Mouse (Mus musculus): ENCODE results near the gene Cdx2. TPM values are rescaled to one million over a fixed set of nuclear protein-coding genes. Genes with fewer than 3 reads are reported as not detected.
A peak's percentile ranks its signal among the peaks of the same experiment; 100 is the strongest.

The Cdx2 gene
- polyA plus RNA-seq (2012; rRNA removed) (0.03 TPM in 1 of 2 replicates, not detected in the other), polyA plus RNA-seq (2014; fragmentation: Nextera tagmentation; extraction: Ambion mirVana) (not detected in 2 replicates)

- ATAC-seq (ENCODE audit: low FRiP score, low read depth) (no peak), DNase-seq (ENCODE audit: low spot score) (no peak)
- Histone ChIP-seq H3K4me3 (replicated peaks; ENCODE audit: low read length) (peak within 1 kb of the TSS; percentile 22), H3K4me2 (replicated peaks; ENCODE audit: low read depth, low read length, severe bottlenecking) (peak within 1 kb of the TSS; percentile 39), H3K27me3 (ENCODE audit: control insufficient read depth, insufficient read depth, low read length) (peaks cover 100% of the 10 kb centered on the region), H3K27ac (replicated peaks; ENCODE audit: low read depth, low read length) (no peak within 1 kb of the TSS), H3K36me3 (ENCODE audit: control insufficient read depth, insufficient read depth, low read length) (no peaks in the 10 kb centered on the region), H3K4me1 (ENCODE audit: control insufficient read depth, insufficient read depth, low read length) (peaks cover 8% of the 10 kb centered on the region), H3K9ac (ENCODE audit: low read depth, low read length, severe bottlenecking) (no peak within 1 kb of the TSS), H3K9me3 (ENCODE audit: control insufficient read depth, low read length) (no peaks in the 10 kb centered on the region)
- WGBS: under 1% methylated on average over 55 of the region's 63 CpGs
- no peak for TF ChIP-seq POLR2A (IDR thresholded peaks at IDR 0.05; ENCODE audit: borderline replicate concordance, extremely low read depth, insufficient read depth, insufficient read length)
These were observed at the start of gene Cdx2 for GRCm38 (mm10) chr5:147306638-147307397. Cdx2 (minus strand) TSS chr5:147307270.

DNA sequence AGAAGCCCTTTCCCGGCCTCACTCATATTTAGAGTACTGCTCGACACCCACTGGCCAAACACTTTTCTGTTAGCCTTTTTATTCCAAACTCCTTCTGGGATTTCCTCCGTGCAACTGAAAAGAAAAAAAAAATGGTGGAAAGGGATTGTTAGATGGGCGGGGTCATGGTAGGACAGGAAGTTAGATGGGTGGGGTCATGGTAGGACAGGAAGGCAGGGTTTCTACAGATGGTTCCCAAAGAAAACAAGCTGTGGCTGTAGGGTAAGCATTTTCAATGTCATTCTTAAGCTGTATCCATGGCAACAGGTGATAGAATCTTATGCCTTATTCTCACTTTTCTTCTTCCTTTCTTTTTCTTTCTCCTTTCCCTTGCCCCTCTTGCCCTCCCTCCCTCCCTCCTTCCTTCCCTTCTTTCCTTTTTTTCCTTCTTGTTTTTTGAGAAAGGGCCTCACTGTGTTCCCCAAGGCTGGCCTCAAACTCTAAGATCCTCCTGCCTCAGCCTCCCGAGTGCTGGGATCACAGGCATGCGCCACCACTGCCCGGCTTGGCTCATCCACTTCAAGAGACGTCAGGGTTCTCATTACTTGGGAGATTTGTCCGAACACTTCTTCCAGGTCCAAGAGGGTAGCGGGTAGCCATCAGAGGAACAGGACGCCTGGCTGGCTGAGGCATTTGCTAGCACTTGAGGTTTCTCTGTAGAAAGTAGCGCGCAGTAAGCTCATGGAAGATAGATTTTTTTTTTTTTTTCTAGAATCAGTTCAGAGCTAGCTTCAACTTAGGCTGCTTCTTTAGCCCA is 49.4 kb upstream of the Cdx2 start:
- H3K36me3 ChIP-seq (ENCODE audit: control insufficient read depth, insufficient read depth, low read length): no peaks in the 10 kb centered on the region
- DNase-seq (ENCODE audit: low spot score): no peak
- H3K9me3 ChIP-seq (ENCODE audit: control insufficient read depth, low read length): no peaks in the 10 kb centered on the region
- TF ChIP-seq POLR2A (IDR thresholded peaks at IDR 0.05; ENCODE audit: borderline replicate concordance, extremely low read depth, insufficient read depth, insufficient read length): no peak
- no peaks in the 10 kb centered on the region for H3K27me3 ChIP-seq (ENCODE audit: control insufficient read depth, insufficient read depth, low read length)
- H3K4me1 ChIP-seq (ENCODE audit: control insufficient read depth, insufficient read depth, low read length): no peaks in the 10 kb centered on the region
- no peak overlapping the region for H3K4me2 ChIP-seq (replicated peaks; ENCODE audit: low read depth, low read length, severe bottlenecking)
- no peak overlapping the region for H3K4me3 ChIP-seq (replicated peaks; ENCODE audit: low read length)
- WGBS: 94% methylated on average over 13 of the region's 13 CpGs
- ATAC-seq (ENCODE audit: low FRiP score, low read depth): no peak
- no peak overlapping the region for H3K27ac ChIP-seq (replicated peaks; ENCODE audit: low read depth, low read length)
- H3K9ac ChIP-seq (ENCODE audit: low read depth, low read length, severe bottlenecking): no peak overlapping the region

- Histone ChIP-seq H3K27me3 (ENCODE audit: control insufficient read depth, insufficient read depth, low read length) (no peaks in the 10 kb centered on the region), H3K36me3 (ENCODE audit: control insufficient read depth, insufficient read depth, low read length) (no peaks in the 10 kb centered on the region), H3K9me3 (ENCODE audit: control insufficient read depth, low read length) (no peaks in the 10 kb centered on the region), H3K4me2 (replicated peaks; ENCODE audit: low read depth, low read length, severe bottlenecking) (no peak overlapping the region), H3K27ac (replicated peaks; ENCODE audit: low read depth, low read length) (no peak overlapping the region), H3K9ac (ENCODE audit: low read depth, low read length, severe bottlenecking) (no peak overlapping the region), H3K4me1 (ENCODE audit: control insufficient read depth, insufficient read depth, low read length) (no peaks in the 10 kb centered on the region), H3K4me3 (replicated peaks; ENCODE audit: low read length) (no peak overlapping the region)
- no peak for DNase-seq (ENCODE audit: low spot score)
- 68% methylated on average over 3 of the region's 3 CpGs for WGBS
- ATAC-seq (ENCODE audit: low FRiP score, low read depth): no peak
- no peak for TF ChIP-seq POLR2A (IDR thresholded peaks at IDR 0.05; ENCODE audit: borderline replicate concordance, extremely low read depth, insufficient read depth, insufficient read length)
These were observed 48.7 kb upstream of the Cdx2 start for GRCm38 (mm10) chr5:147355788-147356187.

DNA sequence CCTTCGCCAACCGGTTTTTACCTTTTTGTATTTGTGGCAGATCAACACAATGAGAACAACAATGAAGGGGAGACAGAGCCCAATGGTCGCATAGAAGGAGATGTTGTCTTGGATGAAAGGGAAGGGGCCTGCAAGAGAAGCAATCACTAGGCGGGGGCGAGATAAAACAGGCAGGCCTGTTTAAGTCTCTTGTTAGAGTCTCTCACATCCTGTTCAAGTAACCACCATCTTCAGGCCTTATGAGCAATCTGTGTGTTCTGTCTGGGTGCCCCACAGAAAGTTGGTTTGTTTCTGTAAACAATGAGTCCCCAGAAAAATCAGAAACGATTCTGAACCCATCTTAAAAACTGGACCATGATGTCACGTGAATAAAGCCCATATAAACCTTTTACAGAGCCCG is 47.9 kb upstream of the Cdx2 start:
- Histone ChIP-seq H3K9me3 (ENCODE audit: control insufficient read depth, low read length) (no peaks in the 10 kb centered on the region), H3K27me3 (ENCODE audit: control insufficient read depth, insufficient read depth, low read length) (no peaks in the 10 kb centered on the region), H3K4me3 (replicated peaks; ENCODE audit: low read length) (no peak overlapping the region), H3K4me1 (ENCODE audit: control insufficient read depth, insufficient read depth, low read length) (no peaks in the 10 kb centered on the region), H3K27ac (replicated peaks; ENCODE audit: low read depth, low read length) (no peak overlapping the region), H3K36me3 (ENCODE audit: control insufficient read depth, insufficient read depth, low read length) (no peaks in the 10 kb centered on the region), H3K9ac (ENCODE audit: low read depth, low read length, severe bottlenecking) (no peak overlapping the region), H3K4me2 (replicated peaks; ENCODE audit: low read depth, low read length, severe bottlenecking) (no peak overlapping the region)
- DNase-seq (ENCODE audit: low spot score) (no peak), ATAC-seq (ENCODE audit: low FRiP score, low read depth) (no peak)
- 72% methylated on average over 8 of the region's 8 CpGs for WGBS
- TF ChIP-seq POLR2A (IDR thresholded peaks at IDR 0.05; ENCODE audit: borderline replicate concordance, extremely low read depth, insufficient read depth, insufficient read length): no peak

DNA sequence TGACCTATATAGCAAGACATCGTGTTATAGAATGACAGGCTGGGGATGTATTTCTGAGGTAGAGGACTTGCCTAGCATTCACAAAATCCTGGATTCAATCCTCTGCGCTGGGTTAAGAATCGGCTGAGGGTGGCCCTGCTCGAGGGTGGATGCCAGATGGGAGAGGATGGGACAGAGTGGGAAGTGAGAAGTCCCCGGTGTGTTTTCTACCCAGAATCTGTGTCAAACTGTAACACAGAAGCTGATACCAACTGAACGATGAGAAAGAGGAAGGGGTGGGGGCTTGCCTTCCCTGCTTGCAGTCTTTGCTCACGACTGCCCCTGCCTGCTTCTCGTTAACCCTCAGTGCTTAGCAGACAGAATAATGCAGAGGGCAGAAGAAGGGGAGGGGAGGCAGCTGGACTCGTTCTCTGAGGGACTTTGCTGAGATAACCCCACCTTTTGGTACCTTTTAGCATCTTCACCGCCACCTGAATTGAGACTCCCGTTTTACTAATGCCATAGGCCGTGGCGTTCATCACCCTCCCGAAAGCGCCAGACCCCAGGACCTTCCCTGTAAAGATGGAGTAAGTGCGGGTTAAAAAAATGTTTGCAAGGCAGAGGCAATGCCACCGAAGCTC is 47.2 kb upstream of the Cdx2 start:
- Histone ChIP-seq H3K4me1 (ENCODE audit: control insufficient read depth, insufficient read depth, low read length) (no peaks in the 10 kb centered on the region), H3K4me3 (replicated peaks; ENCODE audit: low read length) (no peak overlapping the region), H3K27ac (replicated peaks; ENCODE audit: low read depth, low read length) (no peak overlapping the region), H3K36me3 (ENCODE audit: control insufficient read depth, insufficient read depth, low read length) (no peaks in the 10 kb centered on the region), H3K9ac (ENCODE audit: low read depth, low read length, severe bottlenecking) (no peak overlapping the region), H3K27me3 (ENCODE audit: control insufficient read depth, insufficient read depth, low read length) (no peaks in the 10 kb centered on the region), H3K4me2 (replicated peaks; ENCODE audit: low read depth, low read length, severe bottlenecking) (no peak overlapping the region), H3K9me3 (ENCODE audit: control insufficient read depth, low read length) (no peaks in the 10 kb centered on the region)
- no peak for ATAC-seq (ENCODE audit: low FRiP score, low read depth)
- no peak for TF ChIP-seq POLR2A (IDR thresholded peaks at IDR 0.05; ENCODE audit: borderline replicate concordance, extremely low read depth, insufficient read depth, insufficient read length)
- WGBS: 54% methylated on average over 17 of the region's 17 CpGs
- no peak for DNase-seq (ENCODE audit: low spot score)

Measured in limb, embryonic 14.5 days (tissue).